Mouse (Mus musculus) midbrain, embryonic 13.5 days (tissue): ENCODE data around the gene Lrrc61. TPM values are rescaled to one million over a fixed set of nuclear protein-coding genes. Genes with fewer than 3 reads are reported as not detected.

Experiments used
- ATAC-seq: fragments of 200-750 bp; cut with Nextera tagmentation; 2 replicates; pipeline ENCODE4 v1.8.0; 2017; ENCODE audit warnings: mild to moderate bottlenecking, moderate TSS enrichment, moderate library complexity
- H3K27ac ChIP-seq: fragments of 300-500 bp; sonication (generic); 2 replicates; pipeline ENCODE4 v1.5.1; 2015; ENCODE audit warnings: inconsistent platforms, mild to moderate bottlenecking, moderate library complexity
- H3K27me3 ChIP-seq: fragments of 300-500 bp; sonication (generic); 2 replicates; pipeline ENCODE4 v1.6.1; 2015; ENCODE audit warnings: mild to moderate bottlenecking, inconsistent platforms
- H3K36me3 ChIP-seq: fragments of 300-500 bp; sonication (generic); 2 replicates; pipeline ENCODE4 v1.6.1; 2015; ENCODE audit warnings: mild to moderate bottlenecking, inconsistent platforms
- H3K4me1 ChIP-seq: fragments of 300-500 bp; sonication (generic); replicated peaks from 2 replicates; pipeline ENCODE4 v1.6.1; 2015; ENCODE audit warnings: inconsistent platforms
- H3K4me2 ChIP-seq: fragments of 300-500 bp; sonication (generic); replicated peaks from 2 replicates; pipeline ENCODE4 v1.6.1; 2015; ENCODE audit warnings: moderate library complexity, mild to moderate bottlenecking, inconsistent platforms
- H3K4me3 ChIP-seq: fragments of 300-500 bp; sonication (generic); replicated peaks from 2 replicates; pipeline ENCODE4 v1.5.1; 2015; ENCODE audit warnings: mild to moderate bottlenecking, inconsistent platforms
- H3K9ac ChIP-seq: fragments of 300-500 bp; sonication (generic); replicated peaks from 2 replicates; pipeline ENCODE4 v1.6.1; 2015; ENCODE audit warnings: mild to moderate bottlenecking, inconsistent platforms
- H3K9me3 ChIP-seq: fragments of 300-500 bp; sonication (generic); 2 replicates; pipeline ENCODE4 v1.6.1; 2016; ENCODE audit warnings: mild to moderate bottlenecking, inconsistent platforms
- WGBS: fragments of 180-500 bp; shearing (Covaris S2); methylation state at CpG from one replicate; pipeline ENCODE4 v1.1.7; 2015; 5-methylcytosine and 5-hydroxymethylcytosine counted together
- polyA plus RNA-seq: library from polyadenylated mRNA; unstranded; fragments of >200 nt; fragmentation: Nextera tagmentation; extraction: Ambion mirVana; gene quantifications from 2 replicates; pipeline ENCODE4 v1.2.1, GENCODE M21; 2015

Lrrc61 gene
- polyA plus RNA-seq, 1 experiment from 2014 or later = 20.8 TPM

GRCm38 (mm10) chr6:48597233-48597625, 42.6 kb downstream of the Lrrc61 start:
- H3K9me3 ChIP-seq = peaks cover 19% of the 10 kb centered on the region
- H3K27me3 ChIP-seq = no peaks in the 10 kb centered on the region
- no peak overlapping the region for H3K27ac ChIP-seq
- peaks cover 49% of the 10 kb centered on the region for H3K36me3 ChIP-seq
- no peak overlapping the region for H3K4me3 ChIP-seq
- no peak overlapping the region for H3K4me2 ChIP-seq
- 97% methylated on average over 27 of the region's 27 CpGs for WGBS
- peaks cover 29% of the 10 kb centered on the region for H3K4me1 ChIP-seq
- no peak for ATAC-seq
- no peak overlapping the region for H3K9ac ChIP-seq

GRCm38 (mm10) chr6:48600594-48600993, 46.0 kb downstream of the Lrrc61 start:
- peaks cover 19% of the 10 kb centered on the region for H3K9me3 ChIP-seq
- no peak overlapping the region for H3K4me2 ChIP-seq
- 95% methylated on average over 1 of the region's 1 CpGs for whole genome bisulfite sequencing
- H3K4me3 ChIP-seq = 0 out of 2 replicates have a peak overlapping the region, but pooled peaks have one; percentile 80
- H3K27ac ChIP-seq = peak overlapping the region; percentile 92
- ATAC-seq = no peak
- no peak overlapping the region for H3K9ac ChIP-seq
- peaks cover 22% of the 10 kb centered on the region for H3K4me1 ChIP-seq
- H3K27me3 ChIP-seq = no peaks in the 10 kb centered on the region
- peaks cover 47% of the 10 kb centered on the region for H3K36me3 ChIP-seq

GRCm38 (mm10) chr6:48601271-48602079, 46.9 kb downstream of the Lrrc61 start, which contains the start of gene Zfp775:
Zfp775 (plus strand) TSS chr6:48602063.
- ATAC-seq = peak; percentile 99
- peaks cover 39% of the 10 kb centered on the region for H3K36me3 ChIP-seq
- H3K27me3 ChIP-seq = no peaks in the 10 kb centered on the region
- peak within 1 kb of the TSS; percentile 92 for H3K27ac ChIP-seq
- WGBS = 4% methylated on average over 42 of the region's 42 CpGs
- H3K9me3 ChIP-seq = peaks cover 14% of the 10 kb centered on the region
- peak within 1 kb of the TSS; percentile 91 for H3K9ac ChIP-seq
- peak within 1 kb of the TSS; percentile 80 for H3K4me3 ChIP-seq
- H3K4me1 ChIP-seq = peaks cover 22% of the 10 kb centered on the region
- H3K4me2 ChIP-seq = peak within 1 kb of the TSS; percentile 86

GRCm38 (mm10) chr6:48602080-48602741, 47.6 kb downstream of the Lrrc61 start:
- Histone ChIP-seq H3K27ac (peak overlapping the region; percentile 92), H3K27me3 (no peaks in the 10 kb centered on the region), H3K36me3 (peaks cover 31% of the 10 kb centered on the region), H3K9me3 (peaks cover 8% of the 10 kb centered on the region), H3K9ac (peak overlapping the region; percentile 91), H3K4me2 (peak overlapping the region; percentile 86), H3K4me3 (peak overlapping the region; percentile 80), H3K4me1 (peaks cover 22% of the 10 kb centered on the region)
- WGBS = 2% methylated on average over 28 of the region's 28 CpGs
- peak; percentile 87 for ATAC-seq

- H3K4me2 ChIP-seq = no peak overlapping the region
- H3K9ac ChIP-seq = no peak overlapping the region
- peaks cover 8% of the 10 kb centered on the region for H3K36me3 ChIP-seq
- WGBS = 75% methylated on average over 2 of the region's 2 CpGs
- H3K4me1 ChIP-seq = peaks cover 12% of the 10 kb centered on the region
- no peak for ATAC-seq
- H3K4me3 ChIP-seq = no peak overlapping the region
- no peak overlapping the region for H3K27ac ChIP-seq
- no peaks in the 10 kb centered on the region for H3K9me3 ChIP-seq
- H3K27me3 ChIP-seq = no peaks in the 10 kb centered on the region
Measured at GRCm38 (mm10) chr6:48608124-48608523, 53.5 kb downstream of the Lrrc61 start.

- 51% methylated on average over 5 of the region's 7 CpGs for WGBS
- no peak overlapping the region for H3K4me3 ChIP-seq
- no peak for ATAC-seq
- peaks cover 20% of the 10 kb centered on the region for H3K36me3 ChIP-seq
- no peak overlapping the region for H3K27ac ChIP-seq
- H3K4me2 ChIP-seq = no peak overlapping the region
- no peaks in the 10 kb centered on the region for H3K9me3 ChIP-seq
- H3K4me1 ChIP-seq = peaks cover 8% of the 10 kb centered on the region
- no peaks in the 10 kb centered on the region for H3K27me3 ChIP-seq
- no peak overlapping the region for H3K9ac ChIP-seq
Measured at GRCm38 (mm10) chr6:48609512-48609911, 54.9 kb downstream of the Lrrc61 start.

- no peak for ATAC-seq
- no peaks in the 10 kb centered on the region for H3K27me3 ChIP-seq
- no peak overlapping the region for H3K9ac ChIP-seq
- WGBS = 85% methylated on average over 3 of the region's 3 CpGs
- H3K4me1 ChIP-seq = peaks cover 8% of the 10 kb centered on the region
- H3K4me2 ChIP-seq = no peak overlapping the region
- H3K4me3 ChIP-seq = no peak overlapping the region
- H3K9me3 ChIP-seq = no peaks in the 10 kb centered on the region
- no peak overlapping the region for H3K27ac ChIP-seq
- H3K36me3 ChIP-seq = peaks cover 29% of the 10 kb centered on the region
Measured at GRCm38 (mm10) chr6:48610657-48611056, 56.1 kb downstream of the Lrrc61 start.

- H3K4me3 ChIP-seq = no peak overlapping the region
- WGBS = 91% methylated on average over 4 of the region's 4 CpGs
- peaks cover 41% of the 10 kb centered on the region for H3K36me3 ChIP-seq
- ATAC-seq = no peak
- no peak overlapping the region for H3K27ac ChIP-seq
- H3K27me3 ChIP-seq = no peaks in the 10 kb centered on the region
- H3K4me2 ChIP-seq = no peak overlapping the region
- no peak overlapping the region for H3K9ac ChIP-seq
- peaks cover 8% of the 10 kb centered on the region for H3K4me1 ChIP-seq
- H3K9me3 ChIP-seq = no peaks in the 10 kb centered on the region
Measured at GRCm38 (mm10) chr6:48613464-48613863, 58.9 kb downstream of the Lrrc61 start.

- no peak for ATAC-seq
- Histone ChIP-seq H3K27me3 (no peaks in the 10 kb centered on the region), H3K9ac (no peak overlapping the region), H3K9me3 (no peaks in the 10 kb centered on the region), H3K27ac (no peak overlapping the region), H3K4me2 (no peak overlapping the region), H3K36me3 (peaks cover 50% of the 10 kb centered on the region), H3K4me3 (no peak overlapping the region), H3K4me1 (no peaks in the 10 kb centered on the region)
- 98% methylated on average over 5 of the region's 5 CpGs for WGBS
Measured at GRCm38 (mm10) chr6:48614756-48615155, 60.2 kb downstream of the Lrrc61 start.

- Histone ChIP-seq H3K36me3 (peaks cover 49% of the 10 kb centered on the region), H3K9ac (no peak overlapping the region), H3K4me3 (no peak overlapping the region), H3K4me1 (no peaks in the 10 kb centered on the region), H3K27ac (no peak overlapping the region), H3K9me3 (no peaks in the 10 kb centered on the region), H3K4me2 (no peak overlapping the region), H3K27me3 (no peaks in the 10 kb centered on the region)
- WGBS = 95% methylated on average over 30 of the region's 30 CpGs
- ATAC-seq = 0 out of 2 replicates have a peak, but pooled peaks have one; percentile 4
Measured at GRCm38 (mm10) chr6:48620031-48620430, 65.4 kb downstream of the Lrrc61 start.
